Mouse (Mus musculus) kidney, postnatal 36 days (tissue): ENCODE measurements at regions not wholly inside any gene's neighbourhood (a gene's known extent, or its start where the extent isn't known, plus 50 kb on each side); places are given as distances from the start of the nearest gene placed in this dataset.

Experiments used
- DNase-seq, 2 experiments: peaks; one replicate each; pipeline ENCODE4 v3.0.0; 2021 to 2022; ENCODE audit warnings: mixed read lengths in 2 of 2

- DNase-seq, result no peak
Observed at GRCm38 (mm10) chr3:10523359-10523758, 187.9 kb upstream of the Gm38303 start.

DNA sequence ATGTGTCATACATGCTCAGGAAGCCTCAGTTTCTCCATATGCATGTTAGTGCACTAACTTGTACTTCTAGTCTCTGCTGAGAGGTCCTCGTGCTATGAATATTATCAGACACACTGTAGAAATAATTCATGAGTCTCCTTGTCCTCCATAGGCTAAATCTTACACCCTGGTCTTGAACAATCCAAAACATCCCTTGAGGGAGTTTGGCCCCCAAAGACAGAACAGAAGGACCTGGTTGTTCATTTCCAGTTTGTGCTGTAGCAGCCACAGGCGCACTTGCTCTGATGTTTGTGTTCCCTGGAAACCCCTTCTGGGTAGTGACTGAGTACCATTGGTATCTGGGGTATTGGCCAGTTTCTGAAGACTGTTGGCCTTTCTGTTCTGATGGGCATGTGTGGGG, 176.7 kb upstream of the Gm38303 start:
- no peak for DNase-seq

DNA sequence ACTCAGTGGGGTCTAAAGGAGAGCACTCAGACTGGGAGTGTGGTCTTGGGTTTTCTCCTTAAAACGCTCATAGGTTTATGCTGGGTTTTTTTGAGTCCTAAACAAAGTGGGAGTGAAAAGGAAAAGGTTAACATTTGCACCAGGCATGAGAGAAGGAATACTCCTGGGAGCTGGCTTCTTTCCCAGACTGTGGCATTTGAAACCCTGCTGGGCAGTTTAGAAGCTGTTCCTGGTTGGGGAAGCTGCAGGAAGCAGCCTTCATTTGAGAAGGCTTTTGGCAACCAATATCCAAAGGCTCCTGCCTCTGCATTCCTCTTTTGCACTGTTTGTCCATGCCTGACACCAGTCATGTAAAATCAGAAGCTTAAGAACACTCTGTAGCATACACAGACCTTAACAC, 175.9 kb upstream of the Gm38303 start:
- DNase-seq, result peak in 1 of 2 experiments; percentile 4
